Mouse (Mus musculus) right cerebral cortex, postnatal 14 days (tissue): ENCODE measurements around the gene Ldhd.
"Not testable (repeated sequence)": the region's sequence is repeated elsewhere in the genome, so short reads cannot be mapped to it uniquely, and the experiment has no call there.

Experiments used
- DNase-seq: peaks from one replicate; pipeline ENCODE4 v3.0.0; 2022

Ldhd gene

DNA sequence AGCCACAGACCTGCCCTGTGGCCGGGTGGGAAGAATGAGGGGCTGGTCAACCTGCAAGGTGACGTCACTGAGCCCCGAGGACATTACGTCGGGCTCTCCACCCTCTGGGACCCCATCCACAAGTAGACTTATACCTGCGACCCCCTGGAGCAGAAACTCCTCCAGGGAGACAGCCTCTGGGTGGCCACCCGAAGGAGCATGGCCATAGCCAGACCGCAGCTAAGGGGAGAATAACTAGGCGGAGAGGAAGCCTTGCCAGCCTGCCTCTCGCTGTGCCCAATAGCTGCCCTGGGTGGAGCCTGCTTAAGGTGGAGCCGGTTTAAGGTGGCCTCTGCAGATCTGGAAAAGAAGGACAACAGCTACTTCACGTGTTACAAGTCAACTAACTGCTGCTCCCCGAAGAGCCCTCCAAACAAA, at the start of gene Ldhd:
Gene Ldhd, minus strand, starts transcription at position 270 of the 417 bp plus-strand sequence.
- peak; percentile 35 for DNase-seq

DNA sequence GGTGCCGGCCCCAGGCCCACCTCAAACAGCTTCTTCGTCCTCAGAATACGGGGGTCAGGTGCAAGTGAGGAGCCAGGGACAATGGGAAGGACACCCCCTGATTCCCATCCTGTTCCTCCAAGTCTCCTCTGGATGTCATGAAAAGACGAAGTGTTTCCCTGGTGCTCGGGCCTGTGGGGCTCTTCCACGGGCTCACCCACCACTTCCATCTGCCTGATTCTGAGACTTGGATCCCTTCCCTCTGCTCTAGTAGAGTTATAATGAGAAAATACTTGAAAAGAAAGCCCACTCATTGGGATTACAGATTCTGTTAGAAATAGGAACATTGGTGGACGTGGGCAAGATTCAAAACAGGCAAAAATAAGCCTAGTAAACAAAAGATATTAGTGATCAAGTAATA, 48.7 kb upstream of the Ldhd start:
- DNase-seq: no peak

DNA sequence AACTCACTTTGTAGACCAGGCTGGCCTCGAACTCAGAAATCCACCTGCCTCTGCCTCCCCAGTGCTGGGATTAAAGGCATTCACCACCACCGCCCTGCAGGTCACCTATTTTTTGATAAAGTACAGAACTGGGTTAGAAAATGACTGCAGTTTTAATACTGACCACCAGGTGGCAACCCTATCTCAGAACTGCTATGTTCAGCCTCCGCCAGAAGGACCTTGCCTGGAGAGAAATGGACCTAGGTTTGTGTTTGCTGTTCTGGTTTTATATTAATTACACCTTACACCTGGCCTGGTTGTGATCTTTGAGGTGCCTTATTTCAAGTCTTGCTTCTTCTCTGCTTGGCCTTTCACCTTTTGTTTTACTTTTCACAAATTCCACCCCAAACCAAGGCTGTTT, 47.9 kb upstream of the Ldhd start:
- DNase-seq: peak; percentile 47

DNA sequence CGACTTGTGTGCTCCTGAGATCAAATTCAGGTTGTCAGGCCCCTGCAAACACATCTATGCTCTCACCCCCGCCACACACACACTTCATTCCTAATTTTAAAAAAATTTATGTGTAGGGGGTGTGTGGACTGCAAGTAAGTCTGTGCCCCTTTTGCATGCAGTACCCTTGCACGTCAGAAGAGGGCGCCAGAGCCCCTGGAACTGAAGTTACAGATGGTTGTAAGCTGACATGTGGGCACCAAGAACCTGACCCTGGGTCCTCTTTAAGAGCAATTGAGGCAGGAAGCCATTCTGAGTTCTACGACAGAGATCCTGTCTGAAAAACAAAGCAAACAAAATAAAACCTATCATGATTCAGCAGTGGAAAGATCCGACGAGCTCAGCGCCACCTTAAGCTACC, 46.1 kb upstream of the Ldhd start:
- no peak for DNase-seq

DNA sequence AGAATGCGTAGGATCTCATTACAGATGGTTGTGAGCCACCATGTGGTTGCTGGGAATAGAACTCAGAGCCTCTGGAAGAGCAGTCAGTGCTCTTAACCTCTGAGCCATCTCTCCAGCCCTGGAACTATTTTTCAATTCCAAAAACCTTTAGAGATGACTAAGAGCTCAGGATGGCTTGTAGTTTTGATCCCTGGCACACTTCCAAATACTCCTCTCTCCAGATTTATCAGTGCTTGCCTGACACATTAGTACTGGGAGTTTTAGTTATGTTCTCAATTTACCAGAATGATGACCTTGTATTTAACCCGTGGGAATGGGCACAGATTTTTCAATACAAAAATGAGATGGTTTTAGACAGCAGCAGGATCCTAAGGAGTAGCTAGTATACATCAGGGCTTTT, 36.6 kb upstream of the Ldhd start:
- DNase-seq: no peak

DNA sequence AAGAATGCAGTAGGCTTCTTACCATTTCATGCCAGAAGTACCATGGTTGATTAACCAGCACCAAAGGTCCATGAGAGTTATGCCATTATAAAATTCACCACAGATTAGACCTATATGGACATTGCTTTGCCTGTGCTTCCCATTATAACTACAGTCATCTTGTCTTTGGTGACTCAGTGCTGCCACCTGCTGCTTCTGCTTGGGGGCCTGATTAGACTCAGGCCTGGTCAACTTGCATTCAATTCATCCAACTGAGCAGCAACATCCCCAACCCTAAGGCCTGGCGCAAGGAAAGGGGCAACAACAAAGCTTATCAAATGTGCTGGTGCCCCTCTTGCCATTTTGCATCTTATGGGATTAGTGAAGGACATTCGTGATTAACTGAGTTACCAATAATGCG, 32.3 kb upstream of the Ldhd start:
- DNase-seq: peak; percentile 74

DNA sequence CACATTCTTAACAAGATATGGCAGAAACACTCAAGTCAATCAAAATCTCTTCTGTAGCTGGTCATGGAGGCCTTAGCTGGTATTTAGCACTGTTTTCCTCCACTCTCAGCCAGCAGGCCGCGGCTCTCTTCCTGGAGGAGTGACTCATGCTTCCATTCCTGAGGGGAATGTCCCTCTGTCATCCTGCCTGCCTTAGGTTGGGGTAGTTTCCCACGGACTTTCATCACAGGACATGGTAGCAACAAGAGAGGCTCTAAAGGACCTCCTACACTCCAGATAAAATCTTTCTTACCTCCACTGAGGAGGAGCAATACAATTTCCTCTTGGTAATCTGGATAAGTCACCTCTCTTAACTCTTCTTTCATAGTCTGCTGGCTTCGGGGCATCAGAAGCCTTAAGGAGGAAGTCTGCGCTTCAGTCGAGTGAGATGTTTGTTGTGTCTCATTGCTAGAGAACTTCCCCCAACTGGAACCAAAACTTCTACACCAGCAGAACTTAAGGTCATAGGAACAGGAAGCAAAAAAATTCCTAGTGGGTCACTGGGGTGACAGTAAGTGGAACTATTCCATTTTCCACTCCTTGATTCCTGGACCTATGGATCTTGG, 28.7 kb upstream of the Ldhd start:
- DNase-seq: no peak

DNA sequence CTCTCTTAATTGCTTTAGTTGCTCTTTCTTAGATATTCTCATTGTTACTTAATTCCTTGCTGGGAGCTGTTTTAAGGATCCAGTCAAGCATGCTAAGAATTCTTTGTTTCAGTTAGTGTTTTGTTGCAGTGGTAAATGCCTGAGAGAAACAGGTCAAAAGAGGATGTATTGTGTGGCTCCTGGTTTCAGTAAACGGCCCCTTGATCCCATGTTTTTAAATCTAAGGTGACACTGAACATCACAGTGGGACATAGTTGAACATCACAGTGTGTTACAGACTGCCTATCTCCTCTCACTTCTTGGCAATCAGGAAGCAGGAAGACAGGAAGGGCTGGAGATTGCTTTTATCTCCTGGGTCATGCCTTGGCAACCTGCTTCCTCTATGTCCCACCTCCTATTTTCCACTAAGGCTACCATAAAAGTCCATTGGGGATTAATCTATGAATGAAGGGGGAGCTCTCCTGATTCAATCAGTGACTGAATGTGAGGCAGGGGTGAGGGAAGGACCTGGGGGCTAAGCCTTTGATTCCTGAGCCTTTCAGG, 27.2 kb upstream of the Ldhd start:
- no peak for DNase-seq

DNA sequence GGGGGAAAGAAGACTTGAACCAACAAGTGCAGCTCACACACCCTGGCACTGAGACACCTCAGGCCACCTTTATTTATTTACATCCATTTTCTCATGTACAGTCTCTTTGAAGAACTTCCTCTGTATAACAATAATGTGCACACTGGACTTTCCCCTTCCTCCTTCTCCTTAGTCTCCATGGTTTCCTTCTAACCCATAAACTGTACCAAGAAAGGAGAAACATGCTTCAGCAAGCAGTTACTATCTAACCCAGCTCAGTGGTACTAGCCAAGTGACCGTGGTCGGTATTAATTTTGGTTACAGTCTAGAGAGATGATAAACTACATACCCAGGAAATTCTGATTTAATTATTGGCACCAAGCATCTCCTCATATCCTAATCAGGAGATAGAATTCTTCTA, 23.4 kb upstream of the Ldhd start:
- no peak for DNase-seq

DNA sequence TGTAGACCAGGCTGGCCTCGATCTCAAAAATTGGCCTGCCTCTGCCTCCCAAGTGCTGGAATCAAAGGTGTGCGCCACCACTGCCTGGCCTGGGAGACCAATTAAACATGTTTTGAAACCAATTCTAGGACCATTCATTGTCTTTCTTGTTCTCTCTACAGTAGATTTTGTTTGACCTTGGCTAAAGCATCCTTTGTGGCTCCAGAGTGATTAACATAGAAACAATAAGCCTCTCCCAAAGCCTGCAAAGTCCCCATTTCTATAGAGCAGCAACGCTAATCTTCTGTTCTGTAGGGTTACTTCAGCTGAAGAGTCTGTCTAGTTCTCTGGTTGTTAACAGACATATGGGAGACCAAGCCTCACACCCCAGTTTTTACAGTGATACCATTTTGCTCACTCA, 20.5 kb upstream of the Ldhd start:
- DNase-seq: no peak

DNA sequence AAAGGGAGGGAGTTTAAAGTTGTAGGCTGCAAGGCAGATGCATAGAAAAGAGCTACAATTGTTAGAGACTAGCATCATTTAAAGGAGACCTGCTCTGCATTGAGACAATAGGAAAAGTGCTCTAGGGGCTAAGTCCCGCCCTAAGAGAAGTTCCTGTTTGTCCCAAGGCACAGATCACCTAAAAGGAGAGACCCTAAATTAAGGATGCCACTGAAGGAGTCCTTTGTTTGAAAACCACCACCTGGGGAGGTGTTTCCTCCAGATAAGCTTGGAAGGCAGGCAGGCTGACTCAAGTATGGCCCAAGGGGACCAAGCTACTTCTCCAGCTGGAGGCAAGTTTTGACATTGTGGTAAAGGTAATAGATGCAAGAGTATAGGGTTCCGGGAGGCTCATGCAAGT, 18.7 kb upstream of the Ldhd start:
- no peak for DNase-seq

DNA sequence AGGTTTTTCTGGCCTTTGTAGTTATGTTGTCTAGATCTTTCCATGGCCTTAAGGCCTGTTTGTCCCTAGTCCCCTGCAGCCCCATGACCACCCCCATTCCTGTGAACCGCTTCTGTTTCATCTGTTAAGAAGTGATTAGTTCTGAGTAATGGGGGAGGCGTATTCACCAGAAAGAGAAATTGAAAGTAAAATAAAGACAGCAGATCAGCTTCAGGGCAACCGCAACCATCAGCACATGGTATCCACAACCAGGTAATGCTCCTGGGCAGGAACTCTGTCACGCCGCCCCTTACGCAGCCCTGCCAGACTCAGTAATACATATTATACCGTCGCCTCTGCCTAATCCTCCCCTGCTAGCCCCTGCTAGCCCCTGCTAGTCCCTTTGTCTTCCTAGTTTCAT, 15.5 kb upstream of the Ldhd start:
- DNase-seq: no peak

DNA sequence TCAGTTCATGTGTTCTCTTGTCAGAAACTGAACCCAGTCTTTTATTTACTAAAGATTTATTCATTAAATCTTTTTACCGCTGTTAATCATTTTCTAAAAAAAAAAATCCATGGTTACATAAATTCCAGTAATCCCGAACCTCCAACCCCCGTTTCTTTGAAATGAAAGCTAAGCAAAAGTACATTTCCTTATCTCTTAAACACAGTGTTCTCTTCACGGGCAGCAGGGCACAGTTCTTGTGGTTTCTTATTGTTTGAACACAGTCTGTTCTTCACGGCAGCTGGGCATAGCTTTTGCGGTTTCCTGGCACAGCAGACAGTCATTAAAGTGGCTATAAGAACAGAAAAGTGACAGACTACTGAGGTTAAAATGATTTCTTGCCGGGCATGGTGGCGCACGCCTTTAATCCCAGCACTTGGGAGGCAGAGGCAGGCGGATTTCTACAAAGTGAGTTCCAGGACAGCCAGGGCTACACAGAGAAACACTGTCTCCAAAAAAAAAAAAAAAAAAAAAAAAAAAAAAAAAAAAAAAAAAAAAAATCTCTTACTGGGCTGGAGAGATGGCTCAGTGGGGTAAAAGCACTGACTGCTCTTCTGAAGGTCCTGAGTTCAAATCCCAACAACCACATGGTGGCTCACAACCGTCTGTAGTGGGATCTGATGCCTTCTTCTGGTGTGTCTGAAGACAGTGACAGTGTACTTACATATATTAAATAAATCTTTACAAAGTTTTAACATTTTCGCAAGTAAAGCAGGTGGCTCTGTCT, 14.3 kb upstream of the Ldhd start:
- DNase-seq: not testable (repeated sequence)

DNA sequence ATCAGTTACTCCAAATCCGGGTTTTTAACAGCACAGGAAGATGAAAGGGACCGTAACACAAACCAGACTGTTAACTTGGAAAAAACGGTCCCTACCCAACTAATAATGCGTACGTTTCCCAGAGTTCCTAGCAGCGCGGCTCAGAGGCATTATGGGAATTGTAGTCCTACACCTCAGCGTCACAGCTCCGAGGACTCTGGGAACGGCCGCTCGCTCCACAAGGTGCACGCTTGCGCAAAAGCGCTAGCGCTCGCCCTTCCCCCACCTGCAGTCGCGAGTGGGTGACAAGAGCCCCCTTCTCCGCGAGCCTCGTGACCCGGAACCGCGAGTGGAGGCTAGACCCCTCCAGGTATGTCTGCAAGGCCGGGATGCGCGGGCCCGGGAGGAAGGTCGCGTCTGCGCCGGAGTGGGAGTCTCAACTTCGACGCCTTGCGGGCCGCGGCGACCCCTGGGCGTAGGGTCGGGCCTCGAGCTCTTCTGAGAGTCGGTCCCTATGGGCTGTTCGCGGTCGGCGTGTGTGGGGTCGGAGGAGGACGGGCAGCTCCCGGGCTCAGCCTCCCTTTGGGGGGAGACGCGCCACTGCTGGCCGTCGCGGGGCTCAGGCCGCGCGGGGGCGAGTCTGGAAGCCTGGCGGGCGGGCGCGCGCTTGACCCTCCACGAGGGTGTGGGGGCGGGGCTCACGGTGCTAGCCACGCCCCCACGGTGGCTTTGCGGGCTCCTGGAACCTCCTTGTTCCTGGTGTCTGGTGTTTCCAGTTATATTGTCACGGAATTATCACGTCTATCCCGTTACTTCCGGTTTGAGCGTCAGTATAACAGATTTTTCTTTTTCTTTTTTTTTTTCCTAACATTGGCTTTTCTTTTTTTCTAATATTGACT, 13.3 kb upstream of the Ldhd start, which contains the start of gene Zfp1:
Gene Zfp1, plus strand, starts transcription at position 138 of the 878 bp plus-strand sequence.
- peak; percentile 97 for DNase-seq

DNA sequence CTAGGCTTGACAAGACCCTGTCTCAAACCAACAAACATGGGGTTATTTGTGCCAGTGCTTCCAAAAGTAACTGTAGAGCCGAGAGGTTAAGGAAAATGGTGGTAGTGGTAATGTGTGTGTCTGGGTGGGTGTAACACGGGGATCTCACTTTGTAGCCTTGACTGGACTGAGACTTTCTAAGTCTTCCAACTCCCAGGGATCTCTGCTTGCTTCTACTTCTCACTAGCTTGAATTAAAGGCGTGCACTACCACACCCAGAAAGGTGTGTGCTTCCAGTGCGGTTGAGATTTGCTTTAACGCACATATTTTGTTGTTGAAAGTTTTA, 12.7 kb upstream of the Ldhd start:
- no peak for DNase-seq

DNA sequence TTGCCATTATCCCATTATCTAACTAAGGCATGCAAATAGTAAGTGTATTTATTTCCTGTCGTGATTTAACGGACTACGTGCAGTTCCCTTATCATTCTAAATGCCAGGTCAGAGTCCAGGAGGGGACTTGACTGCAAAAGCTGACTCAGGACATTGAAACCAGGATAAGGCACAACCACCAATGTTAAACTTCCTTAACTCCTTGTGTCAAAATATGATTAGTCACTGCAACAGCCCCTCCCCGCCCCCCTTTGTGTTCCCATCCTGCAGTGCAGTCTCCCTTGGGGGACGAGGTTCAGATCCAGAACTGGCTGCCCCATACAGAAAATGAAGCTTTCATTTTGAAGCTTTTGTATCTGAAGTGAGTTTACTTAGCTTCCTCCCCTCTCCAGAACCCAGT, 12.3 kb upstream of the Ldhd start:
- no peak for DNase-seq

DNA sequence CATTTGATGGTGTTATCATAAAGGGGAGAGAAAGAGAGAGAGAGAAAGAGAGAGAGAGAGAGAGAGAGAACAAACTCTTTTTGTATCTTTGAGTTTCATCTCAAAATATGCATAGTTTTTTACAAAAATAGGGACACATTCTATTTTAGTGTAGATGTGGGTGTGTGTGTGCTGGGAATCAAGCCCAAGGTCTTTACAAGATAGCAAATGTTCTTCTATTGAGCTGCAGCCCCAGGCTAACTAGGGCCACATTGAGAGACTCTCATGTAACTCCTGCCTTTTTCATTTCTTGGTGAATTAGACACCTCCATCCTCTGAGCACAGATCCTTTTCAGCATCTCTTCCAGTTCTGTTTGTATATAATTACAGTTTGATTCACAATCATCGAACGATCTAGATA, 10.9 kb upstream of the Ldhd start:
- no peak for DNase-seq

DNA sequence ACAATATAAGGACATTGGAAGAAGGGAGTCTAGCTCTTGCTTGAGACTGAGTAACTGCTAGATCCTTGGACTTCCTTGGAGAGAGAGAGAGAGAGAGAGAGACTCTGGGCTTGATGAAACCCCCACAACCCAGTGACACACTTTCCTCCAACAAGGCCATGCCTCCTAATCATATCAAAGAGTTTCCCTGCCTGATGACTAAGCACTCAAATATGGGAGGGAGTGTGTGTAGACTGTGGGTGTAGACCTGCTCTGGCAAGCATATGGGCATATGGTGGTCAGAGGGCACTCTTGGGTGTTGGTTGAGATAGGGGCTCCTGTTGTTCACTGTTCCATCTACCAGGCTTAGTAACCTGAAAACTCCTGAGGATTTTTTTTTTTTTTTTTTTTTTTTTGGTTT, 7.9 kb upstream of the Ldhd start:
- no peak for DNase-seq

DNA sequence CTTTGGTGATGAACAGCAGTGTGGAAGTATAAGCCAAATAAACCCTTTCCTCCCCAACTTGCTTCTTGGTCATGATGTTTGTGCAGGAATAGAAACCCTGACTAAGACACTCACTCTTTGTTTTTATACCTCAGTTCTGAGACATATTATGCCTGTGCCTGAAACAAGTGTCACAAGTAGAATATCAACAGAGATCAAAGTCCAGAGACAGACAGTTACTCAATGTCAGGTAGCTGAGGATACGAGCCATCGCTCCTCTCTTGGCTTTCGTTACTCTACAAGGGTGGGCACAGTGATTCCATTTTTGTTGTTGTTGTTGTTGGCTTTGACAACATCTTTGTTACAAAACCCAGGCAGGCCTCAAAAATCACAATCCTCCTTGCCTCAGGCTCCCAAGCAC, 2.8 kb upstream of the Ldhd start:
- DNase-seq: no peak

DNA sequence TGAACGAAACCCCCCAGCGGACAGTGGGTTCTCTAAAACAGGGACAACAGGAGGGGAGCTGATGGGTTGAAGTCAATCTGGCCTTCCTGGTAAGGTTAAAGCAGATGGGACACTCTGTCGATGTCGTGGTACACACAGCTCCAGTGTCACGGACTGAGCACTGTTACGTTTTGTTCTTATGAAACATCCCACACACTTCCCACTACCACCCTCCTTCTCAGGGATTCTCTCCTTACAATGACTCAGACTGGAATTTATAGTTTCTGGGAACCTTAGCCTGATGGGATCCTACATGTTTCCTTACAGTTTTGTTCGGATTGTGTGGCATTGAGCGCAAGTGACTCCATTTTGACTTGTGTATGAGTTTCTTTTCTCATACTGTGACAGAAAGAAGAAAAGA, 1.4 kb upstream of the Ldhd start:
- DNase-seq: no peak

DNA sequence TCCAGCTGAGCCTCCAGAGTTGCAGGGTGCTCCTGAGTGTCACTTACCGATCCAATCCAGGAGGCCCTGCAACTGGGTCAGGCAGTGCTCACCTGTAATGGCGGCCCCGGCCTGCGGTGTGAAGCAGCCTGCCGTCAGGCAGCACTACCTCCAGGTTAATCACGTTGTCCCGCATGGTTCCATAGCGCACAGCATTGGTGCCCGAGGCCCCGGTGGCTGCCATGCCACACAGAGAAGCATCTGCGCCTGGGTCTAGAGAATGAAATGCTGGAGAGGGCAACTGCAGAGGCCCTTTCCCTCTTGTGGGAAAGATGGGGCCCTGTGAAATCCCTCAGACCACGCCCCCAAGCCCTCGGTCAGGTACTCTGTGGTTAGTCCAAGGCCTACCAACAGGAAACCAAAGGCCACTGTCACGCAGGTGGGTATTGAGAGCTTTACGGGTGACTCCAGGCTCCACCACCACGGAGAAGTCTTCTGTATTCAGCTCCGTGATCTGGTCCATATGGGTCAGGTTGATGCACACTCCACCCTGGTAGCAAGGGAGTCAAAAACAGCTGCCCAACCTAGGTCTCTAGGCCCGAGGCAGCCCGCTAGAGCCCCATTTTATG, 1.2 kb downstream of the Ldhd start:
- no peak for DNase-seq

DNA sequence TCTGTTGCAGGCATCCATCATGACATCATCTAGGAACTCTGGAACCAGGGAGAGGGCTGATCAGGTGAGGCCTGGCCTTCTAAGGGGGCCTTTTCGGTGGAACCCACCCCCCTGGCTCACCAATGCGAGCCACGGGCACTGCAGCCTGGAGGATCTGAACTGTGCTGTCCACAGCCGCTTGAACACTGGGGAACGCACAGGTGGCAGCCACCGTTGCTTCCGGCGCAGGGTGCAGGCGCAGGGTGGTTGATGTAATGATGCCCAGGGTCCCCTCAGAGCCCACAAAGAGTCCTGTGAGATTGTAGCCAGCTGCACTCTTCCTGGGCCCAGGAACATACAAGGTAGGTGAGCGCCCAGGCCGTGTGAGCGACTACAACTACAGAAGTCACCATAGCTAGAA, 1.8 kb downstream of the Ldhd start:
- no peak for DNase-seq

DNA sequence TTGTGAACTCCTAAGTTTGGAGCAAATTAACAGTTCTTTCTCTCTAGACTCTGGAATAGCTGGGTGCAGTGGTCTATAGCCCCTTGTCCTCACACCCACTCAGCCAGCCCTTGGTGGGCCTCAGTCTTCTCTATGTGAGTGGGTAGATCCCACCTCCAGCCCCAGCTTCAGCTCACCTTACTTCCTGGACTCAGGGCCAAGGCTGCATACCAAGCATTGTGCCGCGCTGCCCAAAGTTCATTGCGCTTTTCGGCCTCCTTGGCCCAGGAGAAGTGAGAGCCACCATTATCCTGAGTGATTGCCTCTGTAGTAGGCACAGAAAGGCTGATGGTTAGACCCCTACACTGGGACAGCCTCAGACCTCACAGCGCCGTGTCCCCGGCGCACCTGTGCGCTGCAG, 2.3 kb downstream of the Ldhd start:
- no peak for DNase-seq
